Mouse (Mus musculus) T-helper 1 cell (primary cell): ENCODE measurements around the gene Prdx2.

Experiments
- in situ Hi-C: fragments of 300-600 bp; cut with MboI, MseI; formaldehyde crosslinking; loops from one replicate; pipeline ENCODE4 v1.15.1; 2025; ENCODE audit warnings: high pct_unique_total_duplicates

Prdx2 gene

GRCm38 (mm10) chr8:84969241-84970134, at the start of gene Prdx2, which contains the start of the genes Gm49661 and Rnaseh2a:
Prdx2 (plus strand) TSS chr8:84969587.
Gm49661 (minus strand) TSS chr8:84969433.
Rnaseh2a (minus strand) TSS chr8:84969767.
- in situ Hi-C loops: no loop called here

DNA sequence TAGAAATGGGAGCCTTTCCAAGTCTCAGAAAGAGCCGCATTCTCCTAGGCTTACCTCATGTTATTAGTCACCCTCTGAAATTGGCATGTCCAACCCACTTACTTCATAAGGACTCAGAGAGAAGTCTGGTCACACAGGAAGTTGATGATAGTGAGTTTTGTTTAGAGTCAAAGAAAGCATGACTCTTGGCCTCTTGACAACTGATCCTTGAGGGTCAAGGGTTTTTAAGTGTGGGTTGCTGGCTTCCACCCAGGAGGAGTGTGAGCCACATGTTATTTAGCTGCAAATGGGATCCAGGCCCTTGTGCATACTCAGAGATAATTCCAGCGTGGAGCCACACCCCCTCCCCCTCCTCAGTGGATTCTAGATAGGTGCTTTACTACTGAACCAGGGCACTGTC, 47.8 kb upstream of the Prdx2 start:
- in situ Hi-C loops: no loop called here

DNA sequence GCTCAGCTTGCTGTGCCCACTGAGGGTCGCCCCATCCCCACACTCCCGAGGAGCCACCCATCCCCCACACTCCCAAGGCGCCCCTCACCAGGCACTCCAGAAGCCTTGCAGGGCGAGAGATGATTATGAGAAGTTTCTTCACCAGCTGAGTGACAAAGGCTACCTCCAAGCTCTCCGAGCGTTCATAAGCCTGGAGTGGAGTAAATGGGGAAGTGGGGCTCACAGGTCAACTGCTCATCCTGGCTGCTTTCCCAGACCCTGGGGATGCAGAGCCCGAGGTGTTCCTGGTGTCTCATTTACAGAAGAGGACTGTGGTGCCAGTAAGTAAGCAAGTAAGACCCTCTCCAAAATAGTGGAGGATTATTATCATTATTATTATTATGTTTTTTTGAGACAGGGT, 43.8 kb upstream of the Prdx2 start:
- in situ Hi-C loops: no loop called here

DNA sequence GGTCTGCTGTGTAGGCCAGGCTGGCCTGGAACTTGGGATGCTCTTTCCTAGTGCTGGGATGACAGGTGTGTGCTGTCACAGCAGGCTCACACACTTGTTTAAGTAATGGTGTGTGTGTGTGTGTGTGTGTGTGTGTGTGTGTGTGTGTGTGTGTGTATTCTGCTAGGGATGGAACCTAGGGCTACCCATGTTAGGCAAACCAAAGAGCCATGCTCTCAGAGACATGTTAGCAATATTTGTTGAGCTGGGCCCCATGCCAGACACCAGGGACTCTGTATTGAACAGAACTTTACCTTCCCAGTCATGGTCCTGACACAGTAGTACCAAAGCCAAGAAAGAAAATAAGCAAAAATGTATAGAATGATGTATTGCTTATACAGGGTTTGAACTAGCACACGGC, 41.9 kb upstream of the Prdx2 start:
- in situ Hi-C loops: no loop called here

- in situ Hi-C loops: no loop called here
Measured at GRCm38 (mm10) chr8:84928456-84929306, 40.7 kb upstream of the Prdx2 start.

DNA sequence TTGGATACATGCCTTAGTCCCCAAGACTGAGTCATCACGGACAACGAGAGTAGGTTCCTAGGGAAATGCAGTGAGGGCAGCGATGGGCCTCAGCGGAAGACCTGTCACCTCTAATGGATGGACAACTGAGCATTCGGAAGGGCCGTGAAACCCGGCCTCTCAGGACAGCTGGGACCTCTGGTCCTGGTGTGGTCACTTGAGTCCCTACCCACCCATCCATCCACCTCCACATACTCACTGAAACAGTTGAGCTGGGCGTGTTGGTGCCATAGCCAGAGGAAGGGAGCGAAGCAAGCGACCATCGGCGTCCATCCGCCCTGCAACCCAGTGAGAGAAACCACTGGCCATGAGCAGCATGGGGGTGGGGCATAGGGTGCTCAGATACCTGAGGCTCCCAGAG, 38.8 kb upstream of the Prdx2 start:
- in situ Hi-C loops: no loop called here

DNA sequence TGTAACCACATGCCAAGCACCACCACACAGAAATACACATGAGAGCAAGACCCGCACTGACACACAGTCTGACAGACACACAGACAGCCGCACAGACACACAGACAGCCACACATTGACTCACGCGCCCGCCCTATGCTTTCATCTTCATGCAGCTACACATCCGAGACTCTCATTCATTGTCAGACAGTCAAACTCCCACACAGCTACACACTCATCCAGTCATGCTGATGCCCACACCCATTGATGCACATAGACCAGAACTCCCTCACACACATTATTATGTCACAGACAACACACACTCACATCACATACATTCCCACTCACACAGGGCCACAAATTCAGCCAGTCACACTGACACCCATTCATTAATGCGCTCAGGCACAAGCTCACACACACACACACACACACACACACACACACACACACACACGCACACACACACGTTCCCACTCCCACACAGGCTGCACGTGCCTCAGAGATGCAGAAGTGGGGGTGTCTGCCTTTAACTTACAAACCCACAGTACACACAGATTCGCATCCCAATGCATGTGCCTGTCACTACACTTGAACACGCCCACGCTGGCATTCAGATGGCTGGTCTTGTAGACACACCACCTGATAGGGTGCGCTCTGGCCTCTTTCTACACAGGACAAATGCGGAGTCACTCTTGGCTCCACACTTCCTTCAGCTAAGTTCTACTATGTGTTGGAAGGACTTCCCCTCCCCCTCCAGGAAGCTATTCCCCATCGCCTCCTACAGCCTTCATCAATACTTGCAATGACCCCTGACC, 35.4 kb upstream of the Prdx2 start:
- in situ Hi-C loops: no loop called here

- in situ Hi-C loops: no loop called here
Measured at GRCm38 (mm10) chr8:84934860-84935259, 34.5 kb upstream of the Prdx2 start.

DNA sequence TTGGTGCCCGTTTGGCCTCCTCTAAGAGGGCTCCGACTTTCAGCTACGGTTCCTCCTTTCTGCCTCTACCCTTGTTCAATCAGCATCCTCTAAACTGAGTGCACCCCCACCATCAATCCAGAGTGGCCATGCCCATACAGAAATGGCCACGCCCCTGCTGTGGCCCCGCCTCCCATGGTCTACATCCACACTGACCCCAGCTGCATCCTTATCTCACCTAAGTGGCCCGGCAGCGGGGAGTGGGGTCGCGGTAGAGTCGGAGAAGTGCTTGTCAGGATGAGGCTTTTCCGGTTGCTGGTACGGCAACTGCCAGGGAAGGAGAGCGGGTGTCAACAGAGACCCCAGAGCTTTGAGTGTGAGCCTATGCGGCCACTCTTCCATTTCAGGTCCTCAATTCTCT, 33.9 kb upstream of the Prdx2 start:
- in situ Hi-C loops: no loop called here

DNA sequence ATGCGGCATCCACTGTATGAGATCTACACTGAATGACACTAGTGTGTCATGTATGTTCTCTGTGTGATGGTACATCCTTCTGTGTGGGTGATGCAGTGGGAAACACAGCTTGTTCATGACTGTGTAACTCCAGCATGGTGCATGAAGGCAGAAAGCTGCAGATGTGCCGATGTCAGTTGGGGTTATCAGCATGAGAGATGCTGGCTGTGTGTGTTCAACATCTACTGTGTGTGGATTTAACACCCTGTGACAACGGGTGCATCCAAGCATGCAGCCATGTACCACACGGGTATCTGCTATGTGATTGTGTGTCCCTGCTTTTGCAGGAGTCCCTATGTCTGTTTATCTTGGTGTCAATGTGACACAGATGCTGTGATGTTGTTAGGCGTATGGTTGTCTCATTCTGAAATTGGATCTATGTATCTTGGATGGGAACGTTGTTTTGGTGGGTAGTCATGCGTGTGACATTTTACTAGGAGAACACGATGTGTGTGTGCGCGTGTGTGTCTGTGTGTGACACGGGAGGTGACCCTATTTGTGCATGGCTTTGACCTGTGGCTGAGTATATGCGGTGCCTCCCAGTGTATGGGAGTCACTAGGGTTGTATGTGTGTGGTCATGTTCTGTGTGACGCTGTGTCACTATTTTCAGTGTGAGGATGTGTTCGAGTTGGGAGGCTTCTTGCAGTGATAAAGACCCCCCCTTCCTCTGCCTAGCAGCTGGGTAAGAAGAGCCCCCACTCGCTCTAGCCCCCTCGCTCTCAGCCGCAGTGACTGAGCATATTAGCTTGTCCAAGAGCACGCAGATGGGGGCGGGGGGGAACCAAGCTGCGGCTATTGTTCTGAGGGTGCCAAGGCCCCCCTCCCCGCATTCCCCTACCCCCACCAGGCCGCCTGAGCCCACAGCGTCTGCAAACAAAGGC, 33.1 kb upstream of the Prdx2 start:
- in situ Hi-C loops: no loop called here

DNA sequence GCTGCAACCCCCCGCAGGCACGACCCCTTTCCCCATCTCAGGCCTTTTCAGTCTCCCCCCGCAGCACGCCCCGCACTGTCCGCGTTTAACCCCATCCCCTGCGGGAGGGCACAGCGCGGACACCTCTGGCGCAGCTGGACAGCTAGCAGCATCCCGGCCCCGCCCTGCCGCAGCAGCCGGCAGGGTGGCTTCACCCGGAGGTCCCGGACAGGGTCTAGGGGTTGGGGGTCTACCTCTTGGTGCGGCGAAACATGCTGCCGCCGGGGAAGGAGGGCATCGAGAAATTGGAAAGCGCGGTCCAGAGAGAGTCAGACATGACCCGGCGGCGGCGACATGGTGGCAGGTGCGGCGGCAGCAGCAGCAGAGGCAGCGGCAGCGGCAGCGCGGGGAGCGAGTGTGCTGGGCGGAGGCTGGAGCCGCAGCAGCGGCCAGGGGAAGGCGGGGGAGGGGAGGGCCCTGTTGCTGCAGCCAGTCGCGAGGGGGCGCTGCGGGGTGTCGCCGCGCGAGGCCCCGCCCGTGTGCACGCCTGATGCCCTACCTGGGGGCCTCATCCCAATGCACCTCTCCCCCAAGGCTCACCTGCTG, 32.3 kb upstream of the Prdx2 start, which contains the start of gene Mast1:
TSS of gene Mast1 (minus strand) at position 398 of the 585 bp plus-strand sequence.
- in situ Hi-C loops: no loop called here

DNA sequence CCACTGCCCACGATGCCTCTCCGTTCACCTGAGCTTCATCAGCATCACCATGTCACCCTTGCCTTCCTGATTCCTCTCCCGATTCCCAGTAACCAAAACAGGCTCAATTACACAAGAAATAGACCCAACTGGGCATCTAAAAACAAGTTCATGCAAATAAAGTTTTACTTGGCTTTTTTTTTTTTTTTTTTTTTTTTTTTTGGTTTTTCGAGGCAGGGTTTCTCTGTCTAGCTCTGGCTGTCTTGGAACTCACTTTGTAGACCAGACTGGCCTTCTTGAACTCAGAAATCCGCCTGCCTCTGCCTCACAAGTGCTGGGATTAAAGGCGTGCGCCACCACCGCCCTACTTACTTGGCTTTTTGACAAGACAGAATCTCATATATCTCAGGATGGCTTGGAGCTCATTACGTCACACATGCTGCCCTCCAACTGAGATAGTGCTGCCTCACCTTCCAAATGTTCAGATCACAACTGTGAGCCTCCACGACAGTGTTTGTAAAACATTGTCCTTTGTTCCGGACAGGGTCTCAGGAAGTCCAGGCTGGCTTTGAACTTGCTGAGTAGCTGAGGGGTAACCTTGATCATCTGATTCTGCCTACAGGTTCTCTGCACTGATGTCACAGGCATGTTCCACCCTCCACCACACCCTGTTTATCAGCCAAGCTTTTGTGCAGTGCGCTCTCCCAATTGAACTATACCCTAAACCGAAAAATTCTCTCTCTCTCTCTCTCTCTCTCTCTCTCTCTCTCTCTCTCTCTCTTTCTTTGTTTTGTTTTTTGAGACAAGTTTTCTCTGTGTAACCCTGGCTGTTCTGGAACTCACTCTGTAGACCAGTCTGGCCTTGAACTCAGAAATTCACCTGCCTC, 31.5 kb upstream of the Prdx2 start:
- in situ Hi-C loops: no loop called here

- in situ Hi-C loops: no loop called here
Measured at GRCm38 (mm10) chr8:84943699-84944098, 25.7 kb upstream of the Prdx2 start.

DNA sequence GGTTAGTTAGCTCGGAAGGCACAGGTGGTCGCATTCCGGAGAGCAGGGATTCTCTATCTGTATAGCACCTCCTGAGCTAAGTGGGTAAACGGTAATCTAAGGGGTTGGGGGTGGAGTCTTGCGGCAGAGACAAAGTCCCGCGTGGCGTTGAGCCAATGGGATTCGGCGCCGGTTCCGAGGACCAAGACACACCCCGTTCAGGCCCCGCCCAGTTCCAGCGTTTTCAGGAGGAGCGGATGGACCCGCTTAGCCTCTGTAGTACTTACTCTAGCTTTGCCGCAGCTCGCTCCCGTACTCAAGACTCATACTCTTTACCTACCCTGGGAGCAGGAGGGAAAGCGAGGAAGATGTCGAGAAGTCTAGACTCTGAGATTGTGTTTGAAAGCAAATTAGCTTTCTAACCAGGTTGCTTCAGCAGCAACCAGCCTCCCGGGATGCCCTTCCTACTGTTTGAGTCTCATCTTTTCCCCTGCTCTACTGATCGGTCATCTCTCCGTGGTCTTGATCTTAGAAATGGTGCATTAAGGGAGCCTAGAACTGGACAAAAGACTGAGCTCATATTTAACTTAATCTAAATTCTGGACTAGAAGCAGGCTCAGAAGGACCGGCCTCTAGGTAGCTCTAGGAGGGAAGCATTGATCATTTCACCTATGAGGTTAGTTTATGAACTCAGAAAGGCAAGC, 24.8 kb upstream of the Prdx2 start:
- in situ Hi-C loops: no loop called here

DNA sequence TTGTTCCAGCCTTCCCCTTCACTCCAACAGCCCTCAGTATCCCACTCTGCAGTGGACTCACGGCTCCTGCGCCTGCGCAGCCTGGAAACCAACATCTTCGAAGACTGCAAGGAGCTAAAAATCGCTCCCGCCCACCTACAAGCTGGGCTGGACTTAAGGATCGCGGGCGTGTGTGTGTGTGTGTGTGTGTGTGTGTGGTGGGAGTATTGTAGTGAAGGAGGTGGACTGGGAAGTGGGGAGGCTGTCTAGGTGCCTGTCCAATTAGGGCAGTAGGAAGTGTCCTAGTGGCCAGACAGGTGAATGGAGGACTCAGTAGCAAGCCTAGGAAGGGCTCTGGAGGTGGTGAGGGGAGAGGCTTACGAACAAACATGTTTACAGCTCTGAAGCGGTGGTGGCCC, 24.2 kb upstream of the Prdx2 start:
- in situ Hi-C loops: no loop called here

DNA sequence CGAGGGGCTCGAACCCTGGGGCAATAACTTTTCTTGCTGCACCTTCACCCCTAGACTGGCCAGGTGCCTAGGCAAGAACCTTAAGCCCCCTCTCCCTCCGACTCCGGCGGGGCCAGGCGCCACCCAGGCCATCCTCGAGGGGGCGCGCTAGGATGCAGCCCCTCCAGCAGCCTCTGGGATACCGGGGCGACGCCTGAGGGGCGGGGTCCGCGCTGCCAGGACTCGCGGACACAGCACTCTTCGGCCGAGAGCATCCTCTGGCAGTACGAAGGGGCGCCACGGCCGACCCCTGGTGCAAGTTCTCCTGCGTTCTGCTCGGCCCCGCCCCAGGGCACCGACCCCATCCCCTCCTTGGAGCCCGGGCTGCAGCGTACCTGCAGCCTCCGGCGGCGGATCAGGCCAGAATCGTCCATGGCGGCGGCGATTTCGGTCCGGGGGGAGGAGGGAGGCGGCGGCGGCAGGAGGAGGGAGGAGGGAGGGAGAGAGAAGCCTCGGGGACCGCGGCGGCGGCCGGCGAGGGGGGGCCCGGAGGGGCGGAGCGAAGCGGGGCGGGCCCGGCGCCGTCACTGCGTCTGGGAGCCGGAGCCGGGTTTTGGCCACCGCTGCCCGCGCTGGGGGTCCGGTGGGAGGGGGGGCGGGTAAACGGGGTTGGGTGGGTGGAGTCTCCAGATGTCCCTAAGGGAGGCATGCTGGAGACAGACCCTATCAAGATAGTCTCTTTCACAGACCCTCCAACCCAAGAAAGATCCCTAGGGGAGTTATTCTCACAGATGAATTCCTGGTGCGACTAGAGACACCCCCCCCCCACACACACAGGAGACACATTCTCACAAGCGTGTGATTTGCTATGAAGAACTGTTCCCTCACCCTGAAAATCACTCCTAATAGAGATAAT, 23.5 kb upstream of the Prdx2 start:
- in situ Hi-C loops: no loop called here

DNA sequence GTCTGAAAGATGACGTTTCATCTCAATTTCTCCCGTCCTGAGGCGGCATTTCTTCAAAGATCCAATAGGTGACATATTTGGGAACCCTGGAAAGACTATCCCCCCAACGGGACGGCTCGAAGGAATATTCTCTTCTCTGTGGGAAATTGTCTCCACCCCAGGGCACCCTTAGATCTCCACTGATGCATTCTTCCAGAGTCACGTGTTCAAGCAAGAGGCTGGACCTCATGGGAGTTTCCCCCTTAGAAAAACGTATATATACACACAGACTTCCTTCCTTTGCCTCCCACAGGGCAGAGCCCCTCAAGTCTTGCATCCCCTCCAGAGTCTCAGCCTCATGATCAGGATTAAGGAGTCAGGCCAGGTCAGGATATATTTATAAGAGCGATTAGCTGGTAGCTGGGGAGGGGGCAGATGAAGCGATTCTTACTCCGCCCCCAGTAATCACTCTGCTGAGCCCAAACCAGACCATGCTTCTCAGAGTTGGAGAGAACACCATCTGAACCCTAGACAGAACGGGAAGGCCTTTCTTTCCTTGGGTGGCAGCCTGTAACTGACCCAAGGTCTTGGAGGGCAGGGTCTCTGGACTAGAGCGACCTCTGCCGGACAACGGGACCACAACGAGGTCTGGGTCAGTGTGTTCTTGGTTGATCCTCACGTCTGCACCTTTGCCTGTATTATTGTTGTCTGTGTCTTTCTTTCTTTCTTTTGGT, 22.7 kb upstream of the Prdx2 start, which contains the start of gene Rtbdn:
TSS of gene Rtbdn (plus strand) at position 464 of the 713 bp plus-strand sequence.
- in situ Hi-C loops: no loop called here
